Mouse (Mus musculus): ENCODE results near the gene Fam222b. TPM values are rescaled to one million over a fixed set of nuclear protein-coding genes. Genes with fewer than 3 reads are reported as not detected.

The Fam222b gene
- polyA plus RNA-seq (2014; fragmentation: Illumina TruSeq; extraction: RNeasy Lipid Tissue Mini Kit (QIAGEN cat#74804); ENCODE audit: low read depth, low replicate concordance) = 13.9 TPM

DNA sequence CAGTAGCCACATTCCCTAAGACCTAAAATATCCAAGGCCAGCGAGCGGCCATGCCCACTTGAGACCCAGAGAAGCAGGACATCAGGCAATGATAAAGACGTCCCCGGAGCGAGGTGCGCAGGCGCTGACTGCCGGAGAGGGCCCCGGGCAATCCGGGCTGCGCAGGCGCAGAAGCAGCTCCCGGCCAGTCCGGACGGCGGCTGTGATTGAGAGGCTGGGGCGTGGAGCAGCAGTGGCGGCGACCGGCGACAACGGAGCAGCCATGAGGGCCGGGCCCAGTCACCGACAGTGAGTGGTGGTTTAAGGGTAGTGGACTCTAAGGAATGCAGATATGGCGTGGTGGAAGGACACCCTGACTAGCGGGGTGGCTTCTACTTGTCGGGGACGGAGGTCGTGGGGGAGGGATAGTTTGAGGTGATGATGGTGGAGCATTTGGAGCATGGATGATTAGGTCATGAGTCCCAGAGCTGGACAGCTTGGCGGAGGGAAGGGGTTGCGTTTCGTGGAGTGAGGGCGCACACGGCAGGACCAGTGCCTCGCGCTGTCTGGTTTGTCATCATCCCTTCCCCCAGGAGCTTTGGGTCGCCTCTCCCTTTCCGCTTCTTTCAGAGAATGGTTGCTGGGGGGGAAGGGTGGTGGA, at the start of gene Fam222b:
Gene Fam222b, plus strand, starts transcription at position 157 of the 640 bp plus-strand sequence.

DNA sequence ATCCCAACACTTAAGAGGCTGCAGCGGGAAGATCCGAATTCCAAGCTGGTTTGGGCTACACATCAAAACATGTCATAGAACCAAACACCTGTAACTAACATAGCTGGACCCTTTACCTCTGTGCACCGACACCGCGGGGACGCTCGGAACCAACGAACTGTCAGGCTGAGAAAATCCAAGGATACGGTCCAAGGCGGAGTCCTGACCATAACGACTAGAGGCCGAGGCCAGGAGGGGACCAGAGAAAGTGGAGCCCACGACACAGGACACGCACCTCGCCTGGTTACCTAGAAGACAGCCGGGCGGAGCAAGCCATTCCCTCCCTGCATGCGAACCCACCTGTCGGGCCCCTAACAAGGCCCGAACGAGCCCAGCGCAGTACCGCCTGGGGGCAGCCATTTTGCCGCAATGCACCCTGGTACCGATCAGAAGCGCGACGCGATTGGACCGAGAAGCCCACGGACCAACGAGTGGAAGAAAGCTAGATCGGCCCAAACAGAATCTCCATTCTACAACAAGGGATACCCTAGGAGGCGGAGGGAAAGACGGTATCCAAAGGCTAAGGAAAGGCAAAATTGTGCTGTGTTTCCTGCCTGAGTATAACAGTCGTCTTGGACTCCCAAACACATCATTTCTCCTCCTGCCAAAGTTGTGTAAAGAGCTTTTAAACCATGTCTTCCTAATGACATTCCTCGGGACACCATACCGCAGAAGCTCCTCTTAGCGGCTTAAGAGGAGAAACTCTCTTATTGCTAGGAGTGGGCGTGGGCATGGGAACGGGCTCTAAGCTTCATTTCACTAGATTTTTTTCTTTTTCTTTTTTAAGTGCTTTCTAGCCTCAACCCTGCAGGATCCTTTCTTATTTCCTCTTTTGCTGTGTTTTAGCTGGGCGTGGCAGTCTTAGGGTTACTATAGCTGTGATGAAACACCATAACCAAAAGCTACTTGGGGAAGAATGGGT, 14.2 kb upstream of the Fam222b start, which contains the start of gene Eral1:
Gene Eral1, minus strand, starts transcription at position 423 of the 961 bp plus-strand sequence.

DNA sequence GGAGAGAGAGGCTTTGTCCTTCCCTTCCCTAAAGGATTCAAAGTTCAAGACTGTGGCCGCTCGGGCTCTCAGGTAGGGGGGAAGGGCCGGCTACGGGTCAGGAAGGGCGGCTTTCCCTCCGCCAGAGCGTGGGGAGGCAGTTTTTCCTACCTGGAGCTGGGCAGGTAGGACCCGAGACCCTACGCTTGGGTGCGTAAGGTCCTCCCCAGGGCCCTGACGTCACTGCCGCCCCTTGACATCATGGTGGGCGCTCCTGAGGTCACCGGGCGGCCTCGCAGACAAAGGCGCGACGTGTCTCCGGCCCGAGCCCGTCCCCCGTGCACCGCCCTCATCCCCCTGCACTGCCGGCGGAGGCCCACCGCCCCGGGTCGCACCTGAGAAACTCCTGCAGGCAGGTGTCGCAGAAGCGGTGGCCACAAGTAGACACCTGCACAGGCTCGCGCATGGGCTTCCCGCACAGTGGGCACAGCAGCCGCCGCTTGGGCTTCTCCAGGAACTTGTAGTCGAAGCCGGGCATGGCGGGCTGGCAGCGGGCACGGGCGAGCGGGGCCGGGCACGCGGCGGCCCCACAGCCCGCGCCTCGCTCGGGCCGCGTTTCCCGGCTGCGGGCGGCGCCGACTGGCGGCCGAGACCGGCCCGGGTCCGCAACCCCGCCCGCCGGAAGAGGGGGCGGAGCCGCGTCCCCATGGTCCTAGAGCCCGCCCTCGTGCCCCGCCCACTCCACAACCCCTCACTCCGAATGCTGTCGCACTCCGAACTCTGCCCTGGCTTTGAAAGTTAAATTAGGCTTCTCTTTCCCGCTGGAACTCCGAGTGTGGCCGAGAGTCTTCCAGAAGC, 70.7 kb downstream of the Fam222b start, which contains the start of gene Traf4:
Gene Traf4, minus strand, starts transcription at position 666 of the 837 bp plus-strand sequence.

DNA sequence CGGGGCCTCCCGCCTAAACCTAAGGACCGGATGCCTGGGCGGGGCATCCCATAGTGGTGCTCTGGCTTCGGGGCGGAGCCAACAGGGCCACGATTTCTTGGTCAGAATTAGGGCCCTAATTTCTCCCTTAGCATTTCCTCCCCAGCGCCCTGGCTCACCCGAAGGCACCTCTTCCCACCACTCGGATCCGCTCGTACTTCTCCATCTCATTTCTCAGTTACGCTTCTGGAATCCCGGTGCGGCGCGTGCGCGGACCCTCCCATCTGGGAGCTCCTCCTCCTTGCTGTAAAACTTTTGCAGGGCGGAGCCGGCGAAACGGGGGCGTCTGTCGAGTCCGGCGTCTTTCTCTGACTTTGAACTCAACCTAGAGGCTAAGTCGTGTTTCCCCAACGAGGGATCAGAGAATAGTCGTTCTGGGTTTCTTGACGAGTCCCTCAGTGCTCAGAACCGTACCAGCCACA, 82.0 kb downstream of the Fam222b start, which contains the start of the genes Nek8 and Tlcd1:
Gene Nek8, minus strand, starts transcription at position 274 of the 461 bp plus-strand sequence.
Gene Tlcd1, plus strand, starts transcription at position 310 of the 461 bp plus-strand sequence.

DNA sequence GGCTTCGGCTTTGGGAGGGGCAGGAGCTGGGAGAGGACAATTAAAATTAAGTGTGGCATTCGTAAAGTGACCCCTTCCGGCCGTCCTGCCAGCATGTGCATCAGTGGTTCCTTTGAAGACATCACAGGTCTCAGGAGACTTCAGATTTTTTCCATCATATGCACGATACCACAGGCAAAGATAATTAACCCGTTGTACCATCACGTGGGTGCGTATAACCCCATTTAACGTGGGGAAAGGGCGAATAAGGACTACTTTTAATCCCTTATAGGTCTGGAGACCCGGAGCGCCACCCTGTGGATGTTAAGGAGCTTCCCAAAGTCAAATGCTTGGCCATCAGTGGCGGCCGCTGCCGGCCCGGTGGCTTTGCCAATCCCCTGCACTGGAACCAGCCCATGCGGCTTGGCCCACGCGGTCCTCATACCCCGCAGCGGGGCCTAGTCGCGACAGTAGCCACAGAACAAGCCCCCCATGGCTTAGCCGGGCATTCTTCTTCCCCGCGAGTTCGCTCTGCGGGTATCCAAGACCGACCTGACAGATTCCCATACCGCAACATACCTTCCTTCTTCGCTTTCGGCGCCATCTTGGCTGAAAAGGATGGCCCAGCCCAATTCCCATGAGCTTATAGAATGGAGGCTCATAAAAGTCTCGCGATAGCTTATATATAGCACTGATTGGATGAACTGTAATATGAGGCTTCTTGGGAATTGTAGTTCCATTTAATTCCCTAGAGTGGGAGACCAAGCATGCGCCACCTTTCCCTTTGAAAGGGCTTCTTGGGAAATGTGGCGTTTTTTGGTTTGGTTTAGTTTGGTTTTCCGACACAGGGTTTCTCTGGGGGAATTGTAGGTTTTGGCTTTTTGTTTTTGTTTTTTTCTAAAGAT, 88.7 kb downstream of the Fam222b start, which contains the start of gene Rpl23a:
Gene Rpl23a, minus strand, starts transcription at position 624 of the 884 bp plus-strand sequence.

DNA sequence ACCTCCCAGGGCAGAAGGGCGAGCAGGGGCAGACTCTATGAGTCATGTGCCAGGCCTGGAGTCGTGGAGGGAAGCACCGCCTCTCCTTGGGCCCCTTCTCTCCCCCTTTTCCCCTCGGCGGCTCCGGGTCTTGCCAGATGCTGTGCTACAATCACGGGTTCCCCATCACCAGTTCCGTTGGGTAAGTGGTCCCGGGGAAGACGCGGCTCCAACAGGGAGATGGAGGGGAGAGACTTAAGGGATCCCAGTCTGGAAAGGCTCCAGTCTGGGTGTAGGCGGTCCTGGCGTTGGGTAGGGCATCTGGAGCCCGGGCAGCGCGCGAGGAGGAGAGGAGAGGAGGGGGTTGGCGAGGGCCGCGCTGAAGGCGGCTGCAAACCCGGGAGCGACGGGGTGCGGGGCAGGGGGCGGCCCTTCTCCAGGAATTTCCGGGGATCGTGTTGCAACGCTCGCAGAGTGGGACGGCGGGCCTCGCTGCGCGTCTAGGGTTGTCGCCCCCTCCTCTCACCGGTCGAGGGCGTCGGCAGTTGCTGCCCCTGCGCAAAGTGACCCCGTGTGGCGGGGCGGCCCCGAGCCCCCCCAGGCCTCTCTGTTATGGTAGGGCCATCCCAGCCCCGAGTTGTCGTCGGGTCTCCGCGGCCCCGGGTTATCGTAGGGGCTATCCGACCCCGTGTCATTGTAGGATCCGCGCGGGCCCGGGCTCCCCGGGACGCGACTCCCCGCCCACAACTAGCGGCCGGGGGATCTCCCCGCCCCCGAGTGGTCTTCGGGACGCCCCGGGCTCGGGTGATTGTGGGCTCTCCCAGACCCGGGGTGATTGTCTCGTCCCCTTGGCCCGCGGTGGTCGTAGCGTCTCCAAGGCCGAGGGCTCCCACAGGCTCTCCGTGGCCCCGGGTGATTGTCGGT, 94.1 kb downstream of the Fam222b start, which contains the start of gene Rab34:
Gene Rab34, plus strand, starts transcription at position 100 of the 903 bp plus-strand sequence.

DNA sequence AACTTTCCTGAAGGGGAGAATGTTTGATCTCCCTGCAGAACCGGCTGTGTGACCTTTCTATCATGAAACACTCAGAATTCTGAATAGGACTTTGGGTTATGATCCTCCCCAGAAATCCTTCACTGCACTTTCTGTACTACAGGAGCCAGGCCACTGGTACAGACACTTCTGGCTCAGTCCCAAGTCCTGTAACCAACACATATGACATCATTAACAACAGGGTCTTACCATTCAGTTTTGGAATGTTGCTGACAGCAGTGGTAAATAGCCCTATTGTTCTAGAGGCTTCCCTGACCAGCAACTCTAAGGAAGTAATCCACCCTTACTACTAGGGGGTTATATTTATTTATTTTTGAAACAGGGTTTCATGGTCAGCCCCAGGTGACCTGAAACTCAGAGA, 98.7 kb downstream of the Fam222b start, which contains the start of gene Proca1:
Gene Proca1, plus strand, starts transcription at position 280 of the 400 bp plus-strand sequence.

Other genes starting within 250 kb of the Fam222b start
- 13.0 TPM for gene Pipox, start 200.6 kb upstream of the Fam222b start, polyA plus RNA-seq (2014; fragmentation: Illumina TruSeq; extraction: RNeasy Lipid Tissue Mini Kit (QIAGEN cat#74804); ENCODE audit: low read depth, low replicate concordance)
- 0.87 TPM for gene Sez6, start 163.9 kb upstream of the Fam222b start, polyA plus RNA-seq (2014; fragmentation: Illumina TruSeq; extraction: RNeasy Lipid Tissue Mini Kit (QIAGEN cat#74804); ENCODE audit: low read depth, low replicate concordance)
- 41.1 TPM for gene Phf12, start 111.9 kb upstream of the Fam222b start, polyA plus RNA-seq (2014; fragmentation: Illumina TruSeq; extraction: RNeasy Lipid Tissue Mini Kit (QIAGEN cat#74804); ENCODE audit: low read depth, low replicate concordance)
- gene Dhrs13, start 62.4 kb upstream of the Fam222b start, polyA plus RNA-seq (2014; fragmentation: Illumina TruSeq; extraction: RNeasy Lipid Tissue Mini Kit (QIAGEN cat#74804); ENCODE audit: low read depth, low replicate concordance) = 3.0 TPM
- 50.3 TPM for gene Flot2, start 56.7 kb upstream of the Fam222b start, polyA plus RNA-seq (2014; fragmentation: Illumina TruSeq; extraction: RNeasy Lipid Tissue Mini Kit (QIAGEN cat#74804); ENCODE audit: low read depth, low replicate concordance)
- 14.4 TPM for gene Eral1, start 14.3 kb upstream of the Fam222b start, polyA plus RNA-seq (2014; fragmentation: Illumina TruSeq; extraction: RNeasy Lipid Tissue Mini Kit (QIAGEN cat#74804); ENCODE audit: low read depth, low replicate concordance)
- 17.9 TPM for gene Traf4, start 70.9 kb downstream of the Fam222b start, polyA plus RNA-seq (2014; fragmentation: Illumina TruSeq; extraction: RNeasy Lipid Tissue Mini Kit (QIAGEN cat#74804); ENCODE audit: low read depth, low replicate concordance)
- gene Nek8, start 82.0 kb downstream of the Fam222b start, polyA plus RNA-seq (2014; fragmentation: Illumina TruSeq; extraction: RNeasy Lipid Tissue Mini Kit (QIAGEN cat#74804); ENCODE audit: low read depth, low replicate concordance) = 11.7 TPM
- gene Tlcd1, start 82.1 kb downstream of the Fam222b start, polyA plus RNA-seq (2014; fragmentation: Illumina TruSeq; extraction: RNeasy Lipid Tissue Mini Kit (QIAGEN cat#74804); ENCODE audit: low read depth, low replicate concordance) = 74.2 TPM
- gene Rpl23a, start 88.9 kb downstream of the Fam222b start, polyA plus RNA-seq (2014; fragmentation: Illumina TruSeq; extraction: RNeasy Lipid Tissue Mini Kit (QIAGEN cat#74804); ENCODE audit: low read depth, low replicate concordance) = 2,000 TPM
- 68.5 TPM for gene Rab34, start 93.8 kb downstream of the Fam222b start, polyA plus RNA-seq (2014; fragmentation: Illumina TruSeq; extraction: RNeasy Lipid Tissue Mini Kit (QIAGEN cat#74804); ENCODE audit: low read depth, low replicate concordance)
- gene Proca1, start 98.7 kb downstream of the Fam222b start, polyA plus RNA-seq (2014; fragmentation: Illumina TruSeq; extraction: RNeasy Lipid Tissue Mini Kit (QIAGEN cat#74804); ENCODE audit: low read depth, low replicate concordance) = 26.7 TPM
- 103 TPM for gene Sdf2, start 151.1 kb downstream of the Fam222b start, polyA plus RNA-seq (2014; fragmentation: Illumina TruSeq; extraction: RNeasy Lipid Tissue Mini Kit (QIAGEN cat#74804); ENCODE audit: low read depth, low replicate concordance)
- gene Supt6, start 151.3 kb downstream of the Fam222b start, polyA plus RNA-seq (2014; fragmentation: Illumina TruSeq; extraction: RNeasy Lipid Tissue Mini Kit (QIAGEN cat#74804); ENCODE audit: low read depth, low replicate concordance) = 41.1 TPM
- 107 TPM for gene 2610507B11Rik, start 167.1 kb downstream of the Fam222b start, polyA plus RNA-seq (2014; fragmentation: Illumina TruSeq; extraction: RNeasy Lipid Tissue Mini Kit (QIAGEN cat#74804); ENCODE audit: low read depth, low replicate concordance)
- gene BC030499, start 196.2 kb downstream of the Fam222b start, polyA plus RNA-seq (2014; fragmentation: Illumina TruSeq; extraction: RNeasy Lipid Tissue Mini Kit (QIAGEN cat#74804); ENCODE audit: low read depth, low replicate concordance) = 0.19 TPM
- 2.7 TPM for gene Spag5, start 206.9 kb downstream of the Fam222b start, polyA plus RNA-seq (2014; fragmentation: Illumina TruSeq; extraction: RNeasy Lipid Tissue Mini Kit (QIAGEN cat#74804); ENCODE audit: low read depth, low replicate concordance)
- 41.4 TPM for gene Aldoc, start 228.3 kb downstream of the Fam222b start, polyA plus RNA-seq (2014; fragmentation: Illumina TruSeq; extraction: RNeasy Lipid Tissue Mini Kit (QIAGEN cat#74804); ENCODE audit: low read depth, low replicate concordance)
- gene Pigs, start 233.8 kb downstream of the Fam222b start, polyA plus RNA-seq (2014; fragmentation: Illumina TruSeq; extraction: RNeasy Lipid Tissue Mini Kit (QIAGEN cat#74804); ENCODE audit: low read depth, low replicate concordance) = 34.6 TPM
- gene Unc119, start 248.8 kb downstream of the Fam222b start, polyA plus RNA-seq (2014; fragmentation: Illumina TruSeq; extraction: RNeasy Lipid Tissue Mini Kit (QIAGEN cat#74804); ENCODE audit: low read depth, low replicate concordance) = 34.6 TPM